Mouse (Mus musculus): ENCODE measurements around the gene Ranbp6. TPM values are rescaled to one million over a fixed set of nuclear protein-coding genes. Genes with fewer than 3 reads are reported as not detected.

Gene Ranbp6
- polyA plus RNA-seq, 1 experiment from 2014 or later, result 14.9 TPM

GRCm38 (mm10) chr19:29787997-29788396 lies 24.8 kb downstream of the Ranbp6 start:
- Histone ChIP-seq H3K36me3 (ENCODE audit: control insufficient read depth, insufficient read depth, low read length) (no peaks in the 10 kb centered on the region), H3K4me3 (ENCODE audit: low read depth, low read length) (no peak overlapping the region), H3K27me3 (replicated peaks; ENCODE audit: control insufficient read depth, insufficient read depth, low read length) (no peaks in the 10 kb centered on the region), H3K4me2 (no peak overlapping the region), H3K27ac (ENCODE audit: low read depth, low read length) (no peak overlapping the region), H3K4me1 (replicated peaks; ENCODE audit: control insufficient read depth, insufficient read depth, low read length) (no peaks in the 10 kb centered on the region), H3K9ac (ENCODE audit: low read depth, low read length) (no peak overlapping the region), H3K9me3 (ENCODE audit: control insufficient read depth, low read length) (no peaks in the 10 kb centered on the region)
- DNase-seq (ENCODE audit: low spot score), result no peak
- ATAC-seq (replicated peaks; ENCODE audit: low FRiP score), result no peak

DNA sequence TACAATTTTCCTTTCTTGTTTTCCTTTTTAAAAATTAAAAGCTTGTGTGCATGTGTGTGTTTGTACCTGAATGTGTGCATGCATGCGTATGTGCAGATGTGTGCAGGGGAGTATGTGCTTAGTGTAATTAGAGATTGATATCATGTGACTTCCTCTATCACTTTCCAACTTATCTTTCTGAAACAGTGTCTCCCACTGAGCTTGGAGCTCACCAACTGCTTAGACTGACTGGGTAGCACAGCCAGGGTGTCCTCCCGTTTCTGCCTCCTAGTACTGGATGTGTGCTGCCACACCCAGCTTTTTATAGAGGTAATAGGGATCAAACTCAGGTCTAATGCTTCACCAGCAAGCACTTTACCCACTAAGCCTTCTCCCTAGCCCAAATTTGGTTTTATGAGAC lies 29.9 kb downstream of the Ranbp6 start:
- H3K4me3 ChIP-seq (ENCODE audit: low read depth, low read length), result no peak overlapping the region
- H3K9ac ChIP-seq (ENCODE audit: low read depth, low read length), result no peak overlapping the region
- WGBS, result 66% methylated on average over 2 of the region's 2 CpGs
- no peaks in the 10 kb centered on the region for H3K4me1 ChIP-seq (replicated peaks; ENCODE audit: control insufficient read depth, insufficient read depth, low read length)
- ATAC-seq (replicated peaks; ENCODE audit: low FRiP score), result no peak
- no peaks in the 10 kb centered on the region for H3K9me3 ChIP-seq (ENCODE audit: control insufficient read depth, low read length)
- no peaks in the 10 kb centered on the region for H3K36me3 ChIP-seq (ENCODE audit: control insufficient read depth, insufficient read depth, low read length)
- no peak for DNase-seq (ENCODE audit: low spot score)
- no peak overlapping the region for H3K4me2 ChIP-seq
- H3K27me3 ChIP-seq (replicated peaks; ENCODE audit: control insufficient read depth, insufficient read depth, low read length), result no peaks in the 10 kb centered on the region
- H3K27ac ChIP-seq (ENCODE audit: low read depth, low read length), result no peak overlapping the region

Other genes with a start within 250 kb of the Ranbp6 start
- gene Ermp1, start 164.6 kb downstream of the Ranbp6 start, polyA plus RNA-seq (2014; fragmentation: Nextera tagmentation; extraction: Ambion mirVana), result 15.9 and 18.6 TPM in 2 replicates
- not detected in 2 replicates for gene Mlana, start 115.2 kb downstream of the Ranbp6 start, polyA plus RNA-seq (2014; fragmentation: Nextera tagmentation; extraction: Ambion mirVana)
- 4.0 and 5.2 TPM in 2 replicates for gene 9930021J03Rik, start 7.0 kb downstream of the Ranbp6 start, polyA plus RNA-seq (2014; fragmentation: Nextera tagmentation; extraction: Ambion mirVana)
- 0.27 and 0.31 TPM in 2 replicates for gene Il33, start 112.1 kb upstream of the Ranbp6 start, polyA plus RNA-seq (2014; fragmentation: Nextera tagmentation; extraction: Ambion mirVana)
- not detected in 2 replicates for gene Trpd52l3, start 190.8 kb upstream of the Ranbp6 start, polyA plus RNA-seq (2014; fragmentation: Nextera tagmentation; extraction: Ambion mirVana)
- 58.6 and 65.9 TPM in 2 replicates for gene Uhrf2, start 217.5 kb upstream of the Ranbp6 start, polyA plus RNA-seq (2014; fragmentation: Nextera tagmentation; extraction: Ambion mirVana)

All from liver, embryonic 11.5 days (tissue).